Mouse (Mus musculus): ENCODE data around the gene Rcan2. TPM values are rescaled to one million over a fixed set of nuclear protein-coding genes. Genes with fewer than 3 reads are reported as not detected.

Rcan2 gene
- polyA plus RNA-seq, 1 experiment from 2014 or later = 26.6 TPM

DNA sequence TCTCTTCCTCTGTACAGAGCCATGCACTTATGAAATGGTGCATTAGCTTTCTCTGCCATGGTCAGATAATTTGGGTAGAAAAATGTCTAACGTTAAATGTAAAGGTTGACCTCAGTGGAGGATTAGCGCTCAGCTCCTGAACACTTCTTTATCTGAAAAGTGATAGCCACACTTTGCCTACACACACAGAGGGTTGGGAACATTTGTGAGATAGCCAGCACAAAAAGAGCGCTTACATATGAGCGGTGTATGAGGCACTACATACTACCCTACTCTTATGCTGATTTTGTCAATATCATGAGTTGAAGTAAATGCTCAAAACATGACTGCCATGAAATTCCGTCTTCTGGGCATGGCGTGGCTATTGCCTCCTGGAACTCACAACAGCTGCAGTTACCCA is 196.9 kb downstream of the Rcan2 start:
- Histone ChIP-seq H3K27ac (no peak overlapping the region), H3K9me3 (no peaks in the 10 kb centered on the region), H3K27me3 (no peaks in the 10 kb centered on the region), H3K4me1 (0 out of 2 replicates have a peak, but pooled peaks cover 3% of the 10 kb centered on the region), H3K9ac (no peak overlapping the region), H3K4me3 (replicated peaks) (no peak overlapping the region), H3K36me3 (replicated peaks) (no peaks in the 10 kb centered on the region), H3K4me2 (no peak overlapping the region)
- WGBS = 95% methylated on average over 6 of the region's 6 CpGs
- ATAC-seq (ENCODE audit: low FRiP score) = no peak

DNA sequence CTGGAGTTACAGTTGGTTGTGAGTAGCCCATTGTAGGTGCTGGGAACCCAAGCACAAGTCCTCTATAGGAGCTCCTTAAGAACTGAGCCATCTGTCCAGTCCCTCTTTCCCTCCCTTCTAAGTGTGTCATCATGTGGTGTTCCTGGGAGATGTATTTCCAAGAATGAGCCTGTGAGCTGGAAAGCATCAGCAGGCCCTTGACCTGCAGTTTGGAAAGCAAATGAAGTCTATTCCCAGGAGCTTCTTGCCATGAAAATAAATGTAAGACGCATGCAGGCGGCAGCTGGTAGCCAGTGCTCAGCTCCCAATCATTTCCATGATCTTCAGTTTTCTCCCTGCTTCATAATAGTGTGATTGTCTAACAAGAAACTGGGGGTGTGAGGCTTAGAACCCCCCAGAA is 203.2 kb downstream of the Rcan2 start:
- Histone ChIP-seq H3K27ac (no peak overlapping the region), H3K4me1 (no peaks in the 10 kb centered on the region), H3K36me3 (replicated peaks) (no peaks in the 10 kb centered on the region), H3K4me3 (replicated peaks) (no peak overlapping the region), H3K27me3 (no peaks in the 10 kb centered on the region), H3K4me2 (no peak overlapping the region), H3K9me3 (no peaks in the 10 kb centered on the region), H3K9ac (no peak overlapping the region)
- 90% methylated on average over 2 of the region's 2 CpGs for WGBS
- no peak for ATAC-seq (ENCODE audit: low FRiP score)

DNA sequence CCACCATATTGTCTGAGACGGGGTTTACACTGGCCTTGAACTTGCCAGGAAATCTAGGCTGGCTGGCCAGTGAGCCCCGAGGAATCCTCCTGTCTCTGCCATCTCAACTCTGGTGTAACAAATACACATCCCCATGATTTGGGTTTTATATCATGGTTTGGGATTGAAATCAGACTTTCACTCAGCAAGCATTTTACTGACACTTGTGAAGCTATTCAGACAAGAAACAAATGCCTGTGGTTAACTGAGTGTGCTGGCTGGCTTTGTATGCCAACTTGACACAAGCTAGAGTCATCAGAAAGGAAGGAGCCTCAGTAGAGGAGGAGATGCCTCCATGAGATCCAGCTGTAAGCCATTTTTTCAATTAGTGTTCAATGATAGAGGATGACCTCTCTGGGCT is 206.3 kb downstream of the Rcan2 start:
- H3K4me2 ChIP-seq = no peak overlapping the region
- no peak overlapping the region for H3K4me3 ChIP-seq (replicated peaks)
- 93% methylated on average over 2 of the region's 2 CpGs for WGBS
- no peaks in the 10 kb centered on the region for H3K27me3 ChIP-seq
- H3K36me3 ChIP-seq (replicated peaks) = no peaks in the 10 kb centered on the region
- H3K27ac ChIP-seq = no peak overlapping the region
- no peak overlapping the region for H3K9ac ChIP-seq
- no peaks in the 10 kb centered on the region for H3K9me3 ChIP-seq
- H3K4me1 ChIP-seq = no peaks in the 10 kb centered on the region
- ATAC-seq (ENCODE audit: low FRiP score) = no peak

DNA sequence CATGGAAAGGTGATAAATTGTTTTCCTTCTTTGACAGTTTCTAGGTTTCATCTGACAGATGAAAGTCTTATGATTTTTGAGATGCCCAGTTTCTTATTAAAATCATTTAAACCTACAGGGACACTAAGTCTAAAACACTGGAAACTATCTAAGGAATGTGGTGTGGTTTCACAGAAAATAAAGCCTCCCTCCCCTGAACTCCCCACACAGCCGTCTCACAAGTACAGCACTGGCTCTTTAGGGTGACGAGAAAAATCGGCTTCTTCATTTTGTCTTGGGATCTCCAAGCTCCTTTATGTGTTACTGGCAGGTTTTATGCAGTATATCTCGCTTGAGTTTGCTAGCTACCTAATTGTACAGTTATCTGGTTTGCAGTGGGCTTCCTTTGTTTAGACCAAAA is 210.8 kb downstream of the Rcan2 start:
- no peak overlapping the region for H3K27ac ChIP-seq
- H3K4me2 ChIP-seq = no peak overlapping the region
- H3K27me3 ChIP-seq = no peaks in the 10 kb centered on the region
- H3K9me3 ChIP-seq = no peaks in the 10 kb centered on the region
- no peak overlapping the region for H3K9ac ChIP-seq
- WGBS = 86% methylated on average over 4 of the region's 4 CpGs
- ATAC-seq (ENCODE audit: low FRiP score) = no peak
- no peaks in the 10 kb centered on the region for H3K4me1 ChIP-seq
- no peak overlapping the region for H3K4me3 ChIP-seq (replicated peaks)
- H3K36me3 ChIP-seq (replicated peaks) = no peaks in the 10 kb centered on the region

DNA sequence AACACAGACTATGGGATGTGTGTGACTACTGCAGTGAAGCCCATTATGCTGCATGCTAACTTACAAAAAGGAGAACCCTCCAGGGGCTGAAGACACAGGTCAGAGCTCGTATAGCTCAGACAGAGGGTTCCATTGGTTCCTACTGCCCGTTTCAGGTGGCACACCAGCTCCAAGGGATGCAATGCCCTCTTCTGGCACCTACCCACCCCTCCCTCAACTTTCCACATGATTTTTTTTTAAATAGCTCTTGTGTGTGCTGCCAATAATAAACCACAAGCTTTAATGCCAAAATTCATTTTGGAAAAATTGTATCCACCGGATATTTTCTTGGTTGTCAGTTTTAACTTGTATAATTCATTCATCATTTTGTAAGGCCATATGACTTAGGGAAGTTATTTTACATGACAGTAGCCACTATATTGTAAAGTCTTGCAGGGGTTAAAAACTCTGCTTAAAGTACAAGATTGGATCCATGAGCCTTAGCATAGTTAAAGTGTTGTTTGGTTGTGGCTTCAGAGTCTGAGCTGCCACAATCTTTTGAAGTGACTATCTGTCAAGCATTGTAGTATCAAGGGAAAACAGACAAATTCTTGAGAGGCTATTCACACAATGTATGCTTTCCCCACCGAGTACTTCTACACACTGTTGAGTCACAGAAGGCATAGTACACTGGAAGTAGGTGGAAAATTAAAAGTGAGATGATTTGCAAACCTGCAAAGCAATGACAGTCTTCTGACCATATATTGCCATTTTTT is 212.8 kb downstream of the Rcan2 start:
- Histone ChIP-seq H3K27ac (no peak overlapping the region), H3K36me3 (replicated peaks) (no peaks in the 10 kb centered on the region), H3K9me3 (no peaks in the 10 kb centered on the region), H3K4me1 (no peaks in the 10 kb centered on the region), H3K27me3 (no peaks in the 10 kb centered on the region), H3K9ac (no peak overlapping the region), H3K4me2 (no peak overlapping the region), H3K4me3 (replicated peaks) (no peak overlapping the region)
- ATAC-seq (ENCODE audit: low FRiP score) = no peak
- 77% methylated on average over 4 of the region's 4 CpGs for WGBS

DNA sequence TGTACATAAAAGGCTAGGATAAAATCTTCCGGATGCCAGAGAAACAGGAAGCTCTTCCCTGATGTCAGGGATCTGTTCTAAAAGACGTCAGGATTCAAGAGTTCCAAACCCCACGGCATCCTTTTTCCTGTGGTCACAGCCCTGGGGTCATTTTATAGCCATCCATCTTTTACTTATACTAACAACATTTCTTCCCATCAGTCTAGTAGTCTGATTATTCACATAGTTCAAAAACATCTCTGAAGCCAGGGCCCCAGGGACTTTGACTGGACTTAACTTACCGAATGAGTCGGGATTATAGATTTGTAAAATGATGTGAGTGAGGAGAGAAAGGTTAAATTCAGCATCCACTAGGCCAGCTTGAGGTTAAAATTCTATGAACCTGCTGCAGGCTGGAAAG is 215.2 kb downstream of the Rcan2 start:
- Histone ChIP-seq H3K4me3 (replicated peaks) (no peak overlapping the region), H3K27me3 (no peaks in the 10 kb centered on the region), H3K27ac (no peak overlapping the region), H3K4me2 (no peak overlapping the region), H3K9me3 (no peaks in the 10 kb centered on the region), H3K4me1 (no peaks in the 10 kb centered on the region), H3K36me3 (replicated peaks) (no peaks in the 10 kb centered on the region), H3K9ac (no peak overlapping the region)
- ATAC-seq (ENCODE audit: low FRiP score) = no peak
- WGBS = 85% methylated on average over 5 of the region's 5 CpGs

DNA sequence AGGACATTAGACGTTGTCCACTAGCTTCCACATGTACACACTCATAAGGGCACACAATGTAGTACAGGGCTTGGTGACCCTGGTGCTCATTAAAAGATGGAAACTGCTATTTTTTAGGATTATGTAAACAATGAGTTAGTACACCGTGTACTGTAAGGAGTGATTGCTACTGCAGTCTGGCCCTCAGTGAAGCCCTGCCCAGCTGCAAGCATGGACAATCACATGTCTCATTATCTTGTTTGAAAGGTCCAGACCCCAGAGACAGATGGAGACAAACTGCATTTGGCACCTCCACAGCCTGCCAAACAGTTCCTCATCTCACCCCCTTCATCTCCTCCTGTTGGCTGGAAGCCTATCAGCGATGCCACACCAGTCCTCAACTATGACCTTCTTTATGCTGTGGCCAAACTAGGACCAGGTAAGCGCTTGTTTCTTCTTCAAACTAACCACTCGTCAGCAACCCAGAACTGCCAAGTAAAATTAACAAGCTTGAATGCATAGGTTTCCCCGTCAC is 219.6 kb downstream of the Rcan2 start:
- no peak overlapping the region for H3K27ac ChIP-seq
- ATAC-seq (ENCODE audit: low FRiP score) = no peak
- H3K9me3 ChIP-seq = no peaks in the 10 kb centered on the region
- H3K36me3 ChIP-seq (replicated peaks) = no peaks in the 10 kb centered on the region
- no peak overlapping the region for H3K9ac ChIP-seq
- no peaks in the 10 kb centered on the region for H3K27me3 ChIP-seq
- peaks cover 3% of the 10 kb centered on the region; the same call in 1 of the 2 replicates for H3K4me1 ChIP-seq
- H3K4me2 ChIP-seq = no peak overlapping the region
- H3K4me3 ChIP-seq (replicated peaks) = no peak overlapping the region
- WGBS = 87% methylated on average over 6 of the region's 6 CpGs

DNA sequence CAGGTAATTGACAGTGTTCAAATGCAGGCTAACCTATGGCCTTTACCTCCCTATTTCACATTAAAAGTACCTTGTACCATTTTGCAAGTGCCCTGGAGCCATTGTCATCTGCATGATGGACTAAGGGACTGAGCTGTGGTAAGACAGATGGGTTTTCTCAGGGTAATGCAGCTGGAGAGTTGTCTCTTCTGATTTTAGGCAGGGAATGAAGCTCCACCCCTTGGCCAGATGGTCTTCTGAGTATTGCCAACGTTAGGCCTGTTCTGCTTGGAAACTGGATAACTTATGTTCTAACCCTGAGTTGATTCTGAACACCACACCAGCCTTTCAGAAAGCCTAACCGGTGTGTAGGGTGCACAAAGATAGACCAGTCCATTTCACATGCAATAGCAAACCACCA is 222.7 kb downstream of the Rcan2 start:
- H3K27ac ChIP-seq = no peak overlapping the region
- peaks cover 13% of the 10 kb centered on the region for H3K4me1 ChIP-seq
- H3K9ac ChIP-seq = no peak overlapping the region
- H3K9me3 ChIP-seq = no peaks in the 10 kb centered on the region
- no peaks in the 10 kb centered on the region for H3K36me3 ChIP-seq (replicated peaks)
- 74% methylated on average over 2 of the region's 2 CpGs for WGBS
- no peak overlapping the region for H3K4me3 ChIP-seq (replicated peaks)
- no peak for ATAC-seq (ENCODE audit: low FRiP score)
- H3K27me3 ChIP-seq = no peaks in the 10 kb centered on the region
- no peak overlapping the region for H3K4me2 ChIP-seq

DNA sequence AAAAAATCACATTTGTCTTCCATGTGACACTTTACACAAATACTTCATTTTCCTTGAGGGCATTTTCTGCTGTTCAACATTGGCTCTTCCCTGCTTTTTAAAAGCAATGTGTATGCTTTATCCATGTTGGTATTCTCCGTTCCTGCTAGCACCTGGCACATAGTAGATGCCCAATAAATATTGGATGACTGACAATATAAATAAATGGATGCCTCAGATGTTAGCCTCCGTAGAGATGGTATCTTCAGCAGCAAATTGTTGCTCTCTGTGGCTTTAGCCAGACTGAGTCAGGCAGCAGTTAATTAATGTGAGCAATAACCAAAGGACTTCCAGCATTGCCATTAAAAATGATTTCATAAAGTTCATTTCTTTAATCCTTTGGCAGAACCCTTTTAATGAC is 223.9 kb downstream of the Rcan2 start:
- WGBS = 90% methylated on average over 2 of the region's 2 CpGs
- no peak for ATAC-seq (ENCODE audit: low FRiP score)
- no peak overlapping the region for H3K9ac ChIP-seq

DNA sequence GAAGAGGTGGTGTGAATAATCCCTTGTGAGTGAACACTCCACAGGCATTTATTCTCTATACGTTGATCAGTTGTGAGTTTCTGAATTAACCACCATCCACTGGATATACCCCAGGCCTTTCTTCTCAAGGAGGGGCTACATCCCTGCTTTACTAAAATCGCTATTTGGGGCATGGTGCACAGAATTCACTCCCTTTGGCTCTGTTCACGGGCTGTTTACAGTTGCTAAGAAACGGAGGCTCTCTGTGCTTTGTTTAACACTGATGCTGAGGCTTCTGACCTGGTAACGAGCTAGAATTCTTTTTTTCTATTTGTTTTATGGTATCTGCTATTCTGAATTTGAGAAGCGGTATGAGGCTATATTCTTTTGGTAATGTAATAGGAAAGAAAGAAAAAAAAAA is 224.8 kb downstream of the Rcan2 start:
- Histone ChIP-seq H3K4me3 (replicated peaks) (no peak overlapping the region), H3K4me1 (peaks cover 18% of the 10 kb centered on the region), H3K4me2 (peak overlapping the region; percentile 8; the same call in 1 of the 2 replicates), H3K9me3 (no peaks in the 10 kb centered on the region), H3K36me3 (replicated peaks) (no peaks in the 10 kb centered on the region), H3K27me3 (no peaks in the 10 kb centered on the region), H3K27ac (peak overlapping the region; percentile 67; the same call in 1 of the 2 replicates), H3K9ac (no peak overlapping the region)
- 0 out of 2 replicates have a peak, but pooled peaks have one; percentile 18 for ATAC-seq (ENCODE audit: low FRiP score)
- WGBS = 21% methylated on average over 6 of the region's 6 CpGs

More for the DNA sequence above, 223.9 kb downstream of the Rcan2 start:
- no peaks in the 10 kb centered on the region for H3K9me3 ChIP-seq
- H3K4me1 ChIP-seq = peaks cover 13% of the 10 kb centered on the region
- H3K4me3 ChIP-seq (replicated peaks) = no peak overlapping the region
- no peak overlapping the region for H3K27ac ChIP-seq
- no peaks in the 10 kb centered on the region for H3K36me3 ChIP-seq (replicated peaks)
- no peak overlapping the region for H3K4me2 ChIP-seq
- H3K27me3 ChIP-seq = no peaks in the 10 kb centered on the region

DNA sequence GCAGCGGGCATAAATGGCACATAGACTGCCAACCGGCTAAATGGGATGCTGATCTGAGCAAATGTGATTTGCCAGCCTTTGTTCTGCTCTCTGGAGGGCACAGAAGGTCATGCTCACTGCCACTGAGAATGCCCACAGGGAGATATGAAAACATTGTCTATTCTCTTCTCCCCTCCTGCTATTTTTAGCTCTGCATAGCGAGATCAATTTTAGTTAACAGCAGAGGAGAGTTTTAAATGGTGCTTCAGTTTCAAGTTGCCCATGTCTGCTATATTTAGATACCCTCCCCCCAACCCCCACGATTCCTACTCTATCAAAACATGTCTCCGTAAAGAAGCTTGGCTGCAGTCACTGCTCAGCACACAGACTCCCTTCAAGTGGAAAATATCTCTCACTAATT is 225.2 kb downstream of the Rcan2 start:
- no peaks in the 10 kb centered on the region for H3K27me3 ChIP-seq
- no peak overlapping the region for H3K4me2 ChIP-seq
- 21% methylated on average over 5 of the region's 5 CpGs for WGBS
- peak overlapping the region; percentile 67; the same call in 1 of the 2 replicates for H3K27ac ChIP-seq
- no peak overlapping the region for H3K9ac ChIP-seq
- no peak overlapping the region for H3K4me3 ChIP-seq (replicated peaks)
- no peaks in the 10 kb centered on the region for H3K36me3 ChIP-seq (replicated peaks)
- no peaks in the 10 kb centered on the region for H3K9me3 ChIP-seq
- peak; percentile 47; the same call in 1 of the 2 replicates for ATAC-seq (ENCODE audit: low FRiP score)
- peaks cover 21% of the 10 kb centered on the region for H3K4me1 ChIP-seq

DNA sequence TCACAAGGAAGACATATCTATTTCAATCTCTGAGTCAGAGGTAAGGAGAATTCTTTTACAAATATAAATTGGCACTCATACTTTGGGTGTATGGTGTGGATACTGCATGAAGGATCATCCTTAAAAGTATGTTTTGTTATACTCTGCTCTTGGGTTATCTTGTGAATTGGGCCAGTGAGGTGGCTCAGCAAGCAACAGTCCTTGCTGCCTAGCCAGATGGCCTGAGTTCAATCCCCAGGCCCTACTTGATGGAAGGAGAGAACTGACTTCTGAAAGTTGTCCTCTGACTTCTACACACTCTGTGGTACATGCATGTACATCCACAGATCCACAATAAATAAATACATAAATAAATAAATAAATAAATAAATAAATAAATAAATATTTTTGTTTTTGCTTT is 225.6 kb downstream of the Rcan2 start:
- H3K9ac ChIP-seq = no peak overlapping the region
- no peaks in the 10 kb centered on the region for H3K36me3 ChIP-seq (replicated peaks)
- H3K4me3 ChIP-seq (replicated peaks) = no peak overlapping the region
- no peaks in the 10 kb centered on the region for H3K27me3 ChIP-seq
- H3K4me1 ChIP-seq = peaks cover 24% of the 10 kb centered on the region
- H3K27ac ChIP-seq = peak overlapping the region; percentile 67; the same call in 1 of the 2 replicates
- H3K9me3 ChIP-seq = no peaks in the 10 kb centered on the region
- ATAC-seq (ENCODE audit: low FRiP score) = no peak; the same call in 1 of the 2 replicates
- H3K4me2 ChIP-seq = no peak overlapping the region

DNA sequence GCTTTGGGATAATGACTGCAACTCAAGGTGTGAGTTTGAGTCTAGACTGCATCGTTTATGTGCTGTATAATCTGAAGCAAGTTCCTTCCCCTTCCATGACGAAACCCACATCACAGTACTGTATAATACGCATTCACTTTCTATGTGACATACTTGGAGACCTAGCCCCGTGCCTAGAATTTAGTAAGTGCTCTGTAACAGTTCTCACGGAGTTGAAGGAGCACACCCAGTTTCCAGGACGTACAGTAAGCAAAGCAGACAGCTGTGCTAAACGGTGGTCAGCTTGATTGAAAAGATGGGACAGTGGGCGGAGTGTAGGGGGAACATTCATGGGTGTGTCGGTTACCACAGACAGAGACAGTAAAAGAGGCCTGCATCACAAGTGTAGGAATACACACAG is 226.2 kb downstream of the Rcan2 start:
- Histone ChIP-seq H3K9me3 (no peaks in the 10 kb centered on the region), H3K4me1 (peaks cover 24% of the 10 kb centered on the region), H3K36me3 (replicated peaks) (no peaks in the 10 kb centered on the region), H3K9ac (no peak overlapping the region), H3K4me2 (no peak overlapping the region), H3K4me3 (replicated peaks) (no peak overlapping the region), H3K27me3 (no peaks in the 10 kb centered on the region), H3K27ac (no peak overlapping the region)
- no peak for ATAC-seq (ENCODE audit: low FRiP score)
- WGBS = 90% methylated on average over 9 of the region's 9 CpGs

Data from forebrain, embryonic 12.5 days (tissue).